Mouse (Mus musculus) spleen, adult 2 months (tissue): Measurements from ENCODE around the gene Psmd7. TPM values are rescaled to one million over a fixed set of nuclear protein-coding genes. Genes with fewer than 3 reads are reported as not detected.

Experiments used
- DNase-seq, 2 experiments: peaks; one replicate each; pipeline versions ENCODE4 v3.0.0 to v3.0.0-alpha.2; 2012 to 2021; ENCODE audit warnings: low spot score in 2 of 2, low read depth in 1 of 2
- H3K27ac ChIP-seq: fragments of 200-500 bp; 2 replicates; pipeline ENCODE4 v1.5.1; 2012; ENCODE audit warnings: low read length, inconsistent platforms; ENCODE audit not compliant: insufficient read depth
- H3K27me3 ChIP-seq: fragments of 200-500 bp; 2 replicates; pipeline ENCODE4 v1.6.1; 2012; ENCODE audit warnings: mild to moderate bottlenecking, moderate library complexity, low read length, inconsistent platforms; ENCODE audit not compliant: control insufficient read depth, insufficient read depth
- H3K36me3 ChIP-seq: fragments of 200-500 bp; 2 replicates; pipeline ENCODE4 v1.6.1; 2012; ENCODE audit warnings: mild to moderate bottlenecking, low read length, inconsistent platforms; ENCODE audit not compliant: control insufficient read depth, insufficient read depth
- H3K4me1 ChIP-seq: fragments of 200-500 bp; 2 replicates; pipeline ENCODE4 v1.6.1; 2011; ENCODE audit warnings: inconsistent platforms; ENCODE audit not compliant: control insufficient read depth, insufficient read depth, insufficient read length
- H3K4me3 ChIP-seq: fragments of 200-500 bp; 2 replicates; pipeline ENCODE4 v1.5.1; 2011; ENCODE audit warnings: mild to moderate bottlenecking, inconsistent platforms; ENCODE audit not compliant: insufficient read depth, insufficient read length; ENCODE audit errors: extremely low read depth
- CTCF ChIP-seq: fragments of 200-500 bp; IDR thresholded peaks from 2 replicates; pipeline ENCODE4 v1.5.1; 2011; ENCODE audit warnings: mild to moderate bottlenecking, inconsistent platforms; ENCODE audit not compliant: insufficient read depth, insufficient read length, insufficient replicate concordance; ENCODE audit errors: extremely low read depth
- POLR2A ChIP-seq: fragments of 200-500 bp; IDR thresholded peaks from 2 replicates; pipeline ENCODE4 v1.6.1; 2011; ENCODE audit warnings: low read depth, low read length, inconsistent platforms
- WGBS: fragments of 180-500 bp; shearing (Covaris S2); methylation state at CpG from one replicate; pipeline ENCODE4 v1.1.7; 2018; 5-methylcytosine and 5-hydroxymethylcytosine counted together
- polyA plus RNA-seq: library from polyadenylated mRNA; depleted of rRNA; stranded (reverse); fragments of >200 nt; gene quantifications from 2 replicates; pipeline ENCODE4 v1.2.3, GENCODE M21; 2012

Gene Psmd7
- polyA plus RNA-seq, 1 experiment = 22.0 TPM

GRCm38 (mm10) chr8:107599691-107600090 lies 11.4 kb upstream of the Psmd7 start:
- Histone ChIP-seq H3K4me1 (no peaks in the 10 kb centered on the region), H3K4me3 (no peak overlapping the region), H3K27me3 (no peaks in the 10 kb centered on the region), H3K36me3 (no peaks in the 10 kb centered on the region), H3K27ac (no peak overlapping the region)
- 87% methylated on average over 9 of the region's 9 CpGs for WGBS
- TF ChIP-seq CTCF = no peak
- TF ChIP-seq POLR2A = no peak
- no peak for DNase-seq

- H3K4me1 ChIP-seq = no peaks in the 10 kb centered on the region
- no peak for DNase-seq
- TF ChIP-seq POLR2A (no peak), CTCF (no peak)
- H3K36me3 ChIP-seq = no peaks in the 10 kb centered on the region
- no peaks in the 10 kb centered on the region for H3K27me3 ChIP-seq
- 68% methylated on average over 1 of the region's 1 CpGs for WGBS
- H3K27ac ChIP-seq = no peak overlapping the region
- no peak overlapping the region for H3K4me3 ChIP-seq
Measured at GRCm38 (mm10) chr8:107597731-107598130, 9.5 kb upstream of the Psmd7 start.

- no peaks in the 10 kb centered on the region for H3K4me1 ChIP-seq
- H3K27ac ChIP-seq = no peak overlapping the region
- DNase-seq = no peak
- H3K36me3 ChIP-seq = no peaks in the 10 kb centered on the region
- TF ChIP-seq POLR2A = no peak
- no peak for TF ChIP-seq CTCF
- no peaks in the 10 kb centered on the region for H3K27me3 ChIP-seq
- H3K4me3 ChIP-seq = no peak overlapping the region
- 84% methylated on average over 6 of the region's 6 CpGs for WGBS
Measured at GRCm38 (mm10) chr8:107594817-107595216, 6.6 kb upstream of the Psmd7 start.

GRCm38 (mm10) chr8:107593967-107594729 lies 5.9 kb upstream of the Psmd7 start:
- Histone ChIP-seq H3K27ac (no peak overlapping the region), H3K36me3 (no peaks in the 10 kb centered on the region), H3K27me3 (no peaks in the 10 kb centered on the region), H3K4me1 (no peaks in the 10 kb centered on the region), H3K4me3 (no peak overlapping the region)
- no peak for DNase-seq
- TF ChIP-seq POLR2A = no peak
- TF ChIP-seq CTCF = no peak
- 80% methylated on average over 6 of the region's 6 CpGs for WGBS

- no peak for DNase-seq
- Histone ChIP-seq H3K27me3 (no peaks in the 10 kb centered on the region), H3K36me3 (peaks cover 22% of the 10 kb centered on the region), H3K27ac (peak overlapping the region; percentile 77; the same call in 1 of the 2 replicates), H3K4me1 (no peaks in the 10 kb centered on the region), H3K4me3 (peak overlapping the region; percentile 91)
- WGBS = 2% methylated on average over 17 of the region's 17 CpGs
- TF ChIP-seq POLR2A (no peak), CTCF (no peak)
Measured at GRCm38 (mm10) chr8:107587429-107587994, 752 bp downstream of the Psmd7 start.

- no peak for TF ChIP-seq CTCF
- TF ChIP-seq POLR2A = no peak
- Histone ChIP-seq H3K27ac (no peak overlapping the region), H3K27me3 (no peaks in the 10 kb centered on the region), H3K4me1 (no peaks in the 10 kb centered on the region), H3K36me3 (peaks cover 45% of the 10 kb centered on the region), H3K4me3 (no peak overlapping the region)
- no peak for DNase-seq
- 94% methylated on average over 11 of the region's 11 CpGs for WGBS
Measured at GRCm38 (mm10) chr8:107582136-107582535, 6.1 kb downstream of the Psmd7 start.

GRCm38 (mm10) chr8:107581536-107581935 lies 6.7 kb downstream of the Psmd7 start:
- Histone ChIP-seq H3K4me3 (no peak overlapping the region), H3K27me3 (no peaks in the 10 kb centered on the region), H3K36me3 (peaks cover 45% of the 10 kb centered on the region), H3K4me1 (peaks cover 1% of the 10 kb centered on the region; the same call in 1 of the 2 replicates), H3K27ac (no peak overlapping the region)
- no peak for DNase-seq
- no peak for TF ChIP-seq CTCF
- no peak for TF ChIP-seq POLR2A
- WGBS = 97% methylated on average over 4 of the region's 4 CpGs
